Mouse (Mus musculus): ENCODE results near the gene Prdm11.
A peak's percentile ranks its signal among the peaks of the same experiment; 100 is the strongest.

Prdm11 gene

GRCm38 (mm10) chr2:93045818-93046508 lies at the start of gene Prdm11:
Gene Prdm11 (minus strand): TSS chr2:93046167.
- DNase-seq (ENCODE audit: low read depth) = peak; percentile 55

GRCm38 (mm10) chr2:93092347-93092746 lies 46.4 kb upstream of the Prdm11 start:
- no peak for DNase-seq (ENCODE audit: low read depth)

GRCm38 (mm10) chr2:93091679-93092078 lies 45.7 kb upstream of the Prdm11 start:
- no peak for DNase-seq (ENCODE audit: low read depth)

GRCm38 (mm10) chr2:93089379-93090089 lies 43.6 kb upstream of the Prdm11 start:
- DNase-seq (ENCODE audit: low read depth) = no peak

- no peak for DNase-seq (ENCODE audit: low read depth)
Measured at GRCm38 (mm10) chr2:93088006-93088405, 42.0 kb upstream of the Prdm11 start.

- DNase-seq (ENCODE audit: low read depth) = no peak
Measured at GRCm38 (mm10) chr2:93085291-93086027, 39.5 kb upstream of the Prdm11 start.

GRCm38 (mm10) chr2:93084481-93084880 lies 38.5 kb upstream of the Prdm11 start:
- DNase-seq (ENCODE audit: low read depth) = no peak

GRCm38 (mm10) chr2:93083317-93083716 lies 37.4 kb upstream of the Prdm11 start:
- DNase-seq (ENCODE audit: low read depth) = no peak

GRCm38 (mm10) chr2:93082846-93083245 lies 36.9 kb upstream of the Prdm11 start:
- DNase-seq (ENCODE audit: low read depth) = no peak

- DNase-seq (ENCODE audit: low read depth) = no peak
Measured at GRCm38 (mm10) chr2:93080871-93081608, 35.1 kb upstream of the Prdm11 start.

GRCm38 (mm10) chr2:93079394-93079793 lies 33.4 kb upstream of the Prdm11 start:
- DNase-seq (ENCODE audit: low read depth) = no peak

GRCm38 (mm10) chr2:93076578-93076955 lies 30.6 kb upstream of the Prdm11 start:
- no peak for DNase-seq (ENCODE audit: low read depth)

GRCm38 (mm10) chr2:93075738-93076577 lies 30.0 kb upstream of the Prdm11 start:
- peak; percentile 79 for DNase-seq (ENCODE audit: low read depth)

- peak; percentile 59 for DNase-seq (ENCODE audit: low read depth)
Measured at GRCm38 (mm10) chr2:93071656-93072055, 25.7 kb upstream of the Prdm11 start.

GRCm38 (mm10) chr2:93068942-93069341 lies 23.0 kb upstream of the Prdm11 start:
- peak; percentile 62 for DNase-seq (ENCODE audit: low read depth)

GRCm38 (mm10) chr2:93063347-93063746 lies 17.4 kb upstream of the Prdm11 start:
- peak; percentile 71 for DNase-seq (ENCODE audit: low read depth)

- DNase-seq (ENCODE audit: low read depth) = no peak
Measured at GRCm38 (mm10) chr2:93051873-93052272, 5.9 kb upstream of the Prdm11 start.

GRCm38 (mm10) chr2:93048601-93049323 lies 2.8 kb upstream of the Prdm11 start:
- DNase-seq (ENCODE audit: low read depth) = no peak

GRCm38 (mm10) chr2:93047491-93048050 lies 1.6 kb upstream of the Prdm11 start:
- no peak for DNase-seq (ENCODE audit: low read depth)

GRCm38 (mm10) chr2:93047036-93047435 lies 1.1 kb upstream of the Prdm11 start:
- DNase-seq (ENCODE audit: low read depth) = peak; percentile 15

All from induced T-regulatory cell, adult 2 months (primary cell).